Mouse (Mus musculus): ENCODE measurements at regions not wholly inside any gene's neighbourhood (a gene's known extent, or its start where the extent isn't known, plus 50 kb on each side); places are given as distances from the start of the nearest gene placed in this dataset.

- TF ChIP-seq CTCF (IDR thresholded peaks at IDR 0.05; ENCODE audit: low read depth, low read length) (no peak), GATA1 (IDR thresholded peaks at IDR 0.05; ENCODE audit: borderline replicate concordance, low read length) (no peak)
Measured at GRCm38 (mm10) chr14:61836965-61837364, 229.7 kb downstream of the Kcnrg start.

Data from G1E (cell line).